Mouse (Mus musculus) liver, adult 2 months (tissue): ENCODE data around the gene Med27. TPM values are rescaled to one million over a fixed set of nuclear protein-coding genes. Genes with fewer than 3 reads are reported as not detected.

Experiments
- DNase-seq: peaks from one replicate; pipeline ENCODE4 v3.0.0-alpha.2; 2011; ENCODE audit warnings: low read depth, low spot score; ENCODE audit errors: extremely low read depth
- H3K27ac ChIP-seq: fragments of 200-500 bp; replicated peaks from 2 replicates; pipeline ENCODE4 v1.5.1; 2012; ENCODE audit warnings: low read depth, mild to moderate bottlenecking, control low read depth, inconsistent platforms, low read length; ENCODE audit not compliant: insufficient read depth
- H3K27me3 ChIP-seq: fragments of 200-500 bp; 2 replicates; pipeline ENCODE4 v1.6.1; 2012; ENCODE audit warnings: mild to moderate bottlenecking, moderate library complexity, low read length, inconsistent platforms; ENCODE audit not compliant: control insufficient read depth, insufficient read depth
- H3K36me3 ChIP-seq: fragments of 200-500 bp; 2 replicates; pipeline ENCODE4 v1.6.1; 2012; ENCODE audit warnings: low read length, inconsistent platforms; ENCODE audit not compliant: control insufficient read depth, insufficient read depth
- H3K4me1 ChIP-seq: fragments of 200-500 bp; 2 replicates; pipeline ENCODE4 v1.6.1; 2011; ENCODE audit warnings: low read length; ENCODE audit not compliant: control insufficient read depth, insufficient read depth
- H3K4me3 ChIP-seq: fragments of 200-500 bp; 2 replicates; pipeline ENCODE4 v1.5.1; 2011; ENCODE audit warnings: low read depth, mild to moderate bottlenecking, control low read depth, low read length, moderate library complexity; ENCODE audit not compliant: insufficient read depth
- H3K79me2 ChIP-seq: fragments of 200-500 bp; 2 replicates; pipeline ENCODE4 v1.6.1; 2012; ENCODE audit warnings: inconsistent platforms, mild to moderate bottlenecking, low read length, moderate library complexity; ENCODE audit not compliant: control insufficient read depth, insufficient read depth
- H3K9ac ChIP-seq: fragments of 200-500 bp; 2 replicates; pipeline ENCODE4 v1.6.1; 2012; ENCODE audit warnings: low read depth, mild to moderate bottlenecking, control low read depth, inconsistent platforms, low read length
- CTCF ChIP-seq: fragments of 200-500 bp; IDR thresholded peaks from 2 replicates; pipeline ENCODE4 v1.5.1; 2011; ENCODE audit warnings: low read depth, low read length, control low read depth
- POLR2A ChIP-seq: fragments of 200-500 bp; IDR thresholded peaks from 2 replicates; pipeline ENCODE4 v1.6.1; 2011; ENCODE audit warnings: low read length, control low read depth; ENCODE audit not compliant: insufficient read depth; ENCODE audit errors: extremely low read depth
- WGBS: fragments of 180-500 bp; shearing (Covaris S2); methylation state at CpG from one replicate; pipeline ENCODE4 v1.1.7; 2018; 5-methylcytosine and 5-hydroxymethylcytosine counted together
- polyA plus RNA-seq: library from polyadenylated mRNA; depleted of rRNA; stranded (reverse); fragments of >200 nt; gene quantifications from 2 replicates; pipeline ENCODE4 v1.2.3, GENCODE M21; 2012; rRNA removed
- total RNA-seq: library from RNA; depleted of rRNA; stranded (reverse); fragments of >200 nt; gene quantifications from 2 replicates; pipeline ENCODE4 v1.2.3, GENCODE M21; 2014; rRNA removed

Gene Med27
- total and polyA plus RNA-seq, 2 experiments = 5.7 to 13.2 TPM

- TF ChIP-seq CTCF (no peak), POLR2A (no peak)
- Histone ChIP-seq H3K36me3 (no peaks in the 10 kb centered on the region), H3K4me1 (no peaks in the 10 kb centered on the region), H3K9ac (no peak overlapping the region), H3K4me3 (no peak overlapping the region), H3K79me2 (no peaks in the 10 kb centered on the region), H3K27me3 (no peaks in the 10 kb centered on the region), H3K27ac (no peak overlapping the region)
- WGBS = 49% methylated on average over 11 of the region's 11 CpGs
- no peak for DNase-seq
Measured at GRCm38 (mm10) chr2:29574187-29574586, 227.6 kb downstream of the Med27 start.

Other genes starting within 250 kb of the Med27 start
- gene Setx, start 222.6 kb upstream of the Med27 start, total RNA-seq = 13.6 and 13.9 TPM in 2 replicates
- gene Setx, start 222.6 kb upstream of the Med27 start, polyA plus RNA-seq = 1.4 and 1.8 TPM in 2 replicates
- 0.87 and 1.5 TPM in 2 replicates for gene Ntng2, start 93.8 kb upstream of the Med27 start, total RNA-seq
- gene Ntng2, start 93.8 kb upstream of the Med27 start, polyA plus RNA-seq = 4.0 and 5.1 TPM in 2 replicates